Mouse (Mus musculus): ENCODE data around the gene Zfp281. TPM values are rescaled to one million over a fixed set of nuclear protein-coding genes. Genes with fewer than 3 reads are reported as not detected.

Zfp281 gene
- polyA plus RNA-seq, 2 experiments, result 2.9 to 6.7 TPM

GRCm38 (mm10) chr1:136659917-136660316 is 35.2 kb downstream of the Zfp281 start:
- TF ChIP-seq CTCF (IDR thresholded peaks at IDR 0.05; ENCODE audit: low read depth) (no peak), EP300 (IDR thresholded peaks at IDR 0.05; ENCODE audit: low read depth) (no peak)
- Histone ChIP-seq H3K4me2 (ENCODE audit: low read depth) (no peak overlapping the region), H3K36me3 (replicated peaks; ENCODE audit: control insufficient read depth, insufficient read depth, low read depth) (no peaks in the 10 kb centered on the region), H3K27me3 (ENCODE audit: control insufficient read depth, insufficient read depth, low read length) (no peaks in the 10 kb centered on the region), H3K9me3 (ENCODE audit: control insufficient read depth, low read length) (no peaks in the 10 kb centered on the region), H3K9ac (replicated peaks) (no peak overlapping the region), H3K4me1 (replicated peaks; ENCODE audit: control insufficient read depth in 2 of 2, insufficient read depth in 2 of 2, low read length in 1 of 2) (peaks cover 0 to 6% of the 10 kb centered on the region in 2 experiments; a peak in 2 of 4 replicates), H3K27ac (no peak overlapping the region), H3K4me3 (ENCODE audit: insufficient read depth in 1 of 2, low read depth in 2 of 2, low read length in 2 of 2) (no peak overlapping the region)
- 59% methylated on average over 9 of the region's 9 CpGs for WGBS (ENCODE audit: insufficient replicate concordance)
- no peak for ATAC-seq (ENCODE audit: insufficient read depth)
- DNase-seq (ENCODE audit: low read depth in 3 of 3, low spot score in 3 of 3), result no peak

GRCm38 (mm10) chr1:136661511-136661910 is 36.8 kb downstream of the Zfp281 start:
- Histone ChIP-seq H3K9me3 (ENCODE audit: control insufficient read depth, low read length) (no peaks in the 10 kb centered on the region), H3K9ac (replicated peaks) (no peak overlapping the region), H3K27me3 (ENCODE audit: control insufficient read depth, insufficient read depth, low read length) (no peaks in the 10 kb centered on the region), H3K4me1 (replicated peaks; ENCODE audit: control insufficient read depth in 2 of 2, insufficient read depth in 2 of 2, low read length in 1 of 2) (peaks cover 0 to 7% of the 10 kb centered on the region in 2 experiments; a peak in 2 of 4 replicates), H3K4me3 (ENCODE audit: insufficient read depth in 1 of 2, low read depth in 2 of 2, low read length in 2 of 2) (no peak overlapping the region), H3K4me2 (ENCODE audit: low read depth) (peak overlapping the region; percentile 24; the same call in 1 of the 2 replicates), H3K27ac (no peak overlapping the region), H3K36me3 (replicated peaks; ENCODE audit: control insufficient read depth, insufficient read depth, low read depth) (no peaks in the 10 kb centered on the region)
- no peak for ATAC-seq (ENCODE audit: insufficient read depth)
- TF ChIP-seq EP300 (IDR thresholded peaks at IDR 0.05; ENCODE audit: low read depth) (no peak), CTCF (IDR thresholded peaks at IDR 0.05; ENCODE audit: low read depth) (no peak)
- 53% methylated on average over 9 of the region's 9 CpGs for WGBS (ENCODE audit: insufficient replicate concordance)
- no peak for DNase-seq (ENCODE audit: low read depth in 3 of 3, low spot score in 3 of 3)

GRCm38 (mm10) chr1:136661939-136662563 is 37.4 kb downstream of the Zfp281 start:
- TF ChIP-seq CTCF (IDR thresholded peaks at IDR 0.05; ENCODE audit: low read depth) (no peak), EP300 (IDR thresholded peaks at IDR 0.05; ENCODE audit: low read depth) (no peak)
- Histone ChIP-seq H3K9me3 (ENCODE audit: control insufficient read depth, low read length) (no peaks in the 10 kb centered on the region), H3K36me3 (replicated peaks; ENCODE audit: control insufficient read depth, insufficient read depth, low read depth) (no peaks in the 10 kb centered on the region), H3K4me3 (ENCODE audit: insufficient read depth in 1 of 2, low read depth in 2 of 2, low read length in 2 of 2) (peak overlapping the region; percentile 17 to 20; a peak in 1 of 4 replicates), H3K27me3 (ENCODE audit: control insufficient read depth, insufficient read depth, low read length) (no peaks in the 10 kb centered on the region), H3K27ac (no peak overlapping the region), H3K4me1 (replicated peaks; ENCODE audit: control insufficient read depth in 2 of 2, insufficient read depth in 2 of 2, low read length in 1 of 2) (peaks cover 0 to 7% of the 10 kb centered on the region in 2 experiments; a peak in 2 of 4 replicates), H3K4me2 (ENCODE audit: low read depth) (peak overlapping the region; percentile 37), H3K9ac (replicated peaks) (no peak overlapping the region)
- ATAC-seq (ENCODE audit: insufficient read depth), result peak; percentile 46; the same call in 1 of the 2 replicates
- peak in 1 of 3 experiments; percentile 18 for DNase-seq (ENCODE audit: low read depth in 3 of 3, low spot score in 3 of 3)
- WGBS (ENCODE audit: insufficient replicate concordance), result 42% methylated on average over 10 of the region's 10 CpGs

- no peak overlapping the region for H3K27ac ChIP-seq
- peak; percentile 37; the same call in 1 of the 2 replicates for ATAC-seq (ENCODE audit: insufficient read depth)
- H3K4me3 ChIP-seq (ENCODE audit: insufficient read depth in 1 of 2, low read depth in 2 of 2, low read length in 2 of 2), result no peak overlapping the region
- H3K4me2 ChIP-seq (ENCODE audit: low read depth), result no peak overlapping the region
- H3K36me3 ChIP-seq (replicated peaks; ENCODE audit: control insufficient read depth, insufficient read depth, low read depth), result no peaks in the 10 kb centered on the region
- peaks cover 0 to 7% of the 10 kb centered on the region in 2 experiments; a peak in 2 of 4 replicates for H3K4me1 ChIP-seq (replicated peaks; ENCODE audit: control insufficient read depth in 2 of 2, insufficient read depth in 2 of 2, low read length in 1 of 2)
- no peaks in the 10 kb centered on the region for H3K27me3 ChIP-seq (ENCODE audit: control insufficient read depth, insufficient read depth, low read length)
- no peak for TF ChIP-seq CTCF (IDR thresholded peaks at IDR 0.05; ENCODE audit: low read depth)
- TF ChIP-seq EP300 (IDR thresholded peaks at IDR 0.05; ENCODE audit: low read depth), result no peak
- no peaks in the 10 kb centered on the region for H3K9me3 ChIP-seq (ENCODE audit: control insufficient read depth, low read length)
- no peak overlapping the region for H3K9ac ChIP-seq (replicated peaks)
- DNase-seq (ENCODE audit: low read depth in 3 of 3, low spot score in 3 of 3), result no peak
- 46% methylated on average over 6 of the region's 6 CpGs for WGBS (ENCODE audit: insufficient replicate concordance)
Measured at GRCm38 (mm10) chr1:136664921-136665582, 40.4 kb downstream of the Zfp281 start.

- H3K4me2 ChIP-seq (ENCODE audit: low read depth), result no peak overlapping the region
- no peak for TF ChIP-seq CTCF (IDR thresholded peaks at IDR 0.05; ENCODE audit: low read depth)
- TF ChIP-seq EP300 (IDR thresholded peaks at IDR 0.05; ENCODE audit: low read depth), result no peak
- ATAC-seq (ENCODE audit: insufficient read depth) (no peak), DNase-seq (ENCODE audit: low read depth in 3 of 3, low spot score in 3 of 3) (no peak)
- WGBS (ENCODE audit: insufficient replicate concordance), result 56% methylated on average over 2 of the region's 2 CpGs
- no peak overlapping the region for H3K27ac ChIP-seq
- H3K9ac ChIP-seq (replicated peaks), result no peak overlapping the region
- H3K36me3 ChIP-seq (replicated peaks; ENCODE audit: control insufficient read depth, insufficient read depth, low read depth), result no peaks in the 10 kb centered on the region
- peaks cover 0 to 6% of the 10 kb centered on the region in 2 experiments; a peak in 2 of 4 replicates for H3K4me1 ChIP-seq (replicated peaks; ENCODE audit: control insufficient read depth in 2 of 2, insufficient read depth in 2 of 2, low read length in 1 of 2)
- no peaks in the 10 kb centered on the region for H3K27me3 ChIP-seq (ENCODE audit: control insufficient read depth, insufficient read depth, low read length)
- no peak overlapping the region for H3K4me3 ChIP-seq (ENCODE audit: insufficient read depth in 1 of 2, low read depth in 2 of 2, low read length in 2 of 2)
- no peaks in the 10 kb centered on the region for H3K9me3 ChIP-seq (ENCODE audit: control insufficient read depth, low read length)
Measured at GRCm38 (mm10) chr1:136666513-136666912, 41.8 kb downstream of the Zfp281 start.

Measured in liver, embryonic 14.5 days (tissue).